ENCODE assay signal across 8 mouse cellular contexts in the genomic region with DNA sequence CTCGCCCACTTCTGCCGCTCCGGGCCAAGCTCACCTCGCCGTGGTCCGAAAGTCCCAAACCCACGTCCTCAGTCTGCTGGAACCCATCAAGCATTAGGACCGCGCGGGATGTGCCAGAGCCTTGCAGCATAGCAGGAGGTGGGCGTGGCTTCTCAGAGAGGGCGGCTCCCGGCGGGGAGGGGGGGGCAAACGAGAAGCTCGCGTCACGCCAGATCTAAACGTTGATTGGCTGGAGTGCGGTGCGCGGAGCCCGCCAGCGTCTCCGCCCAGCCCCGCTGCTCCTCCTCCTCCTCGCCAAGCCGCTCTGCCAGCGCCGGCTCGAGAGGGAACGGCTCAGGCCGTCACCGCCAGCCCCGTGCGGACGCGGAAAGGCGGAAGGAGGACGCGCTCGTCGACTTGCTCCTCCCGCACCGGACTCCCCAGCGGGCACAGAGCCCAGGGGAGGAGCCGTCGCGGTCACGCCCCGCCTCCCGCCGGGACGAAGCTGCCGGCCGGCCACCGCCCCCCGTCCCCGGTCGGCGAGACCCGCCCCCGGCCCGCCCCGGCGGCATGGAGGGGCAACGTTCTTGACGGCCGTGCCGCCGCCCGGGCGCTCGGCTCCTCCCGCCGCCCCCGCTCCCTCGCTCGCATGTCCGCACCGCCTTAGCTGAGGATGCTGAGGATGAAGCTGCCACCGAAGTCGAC. TPM values are rescaled to one million over a fixed set of nuclear protein-coding genes. Genes with fewer than 3 reads are reported as not detected.
A peak's percentile ranks its signal among the peaks of the same experiment; 100 is the strongest.
DNase-seq lines count a peak whose midpoint lies in the region; ATAC-seq and TF ChIP-seq lines count a peak whose summit lies in the region.

TSS of gene Zcchc2 (plus strand) at position 269 of the 684 bp plus-strand sequence.

- H3K4me1 ChIP-seq in bone marrow, adult 2 months (ENCODE audit: control insufficient read depth, insufficient read depth, low read length), result peaks cover 2% of the 10 kb centered on the region; the same call in 1 of the 2 replicates
- peaks cover 31% of the 10 kb centered on the region for H3K4me1 ChIP-seq in embryonic facial prominence, embryonic 15.5 days
- H3K4me1 ChIP-seq in limb, embryonic 14.5 days (ENCODE audit: control insufficient read depth, insufficient read depth, low read length), result peaks cover 31% of the 10 kb centered on the region
- H3K4me1 ChIP-seq in midbrain, postnatal 0 days (ENCODE audit: insufficient read depth, low read length), result peaks cover 4% of the 10 kb centered on the region; the same call in 1 of the 2 replicates

- ATAC-seq in embryonic facial prominence, embryonic 15.5 days (ENCODE audit: insufficient number of reproducible peaks, low FRiP score, low TSS enrichment, low read depth), result peak; percentile 96
- peak; percentile 96 for ATAC-seq in limb, embryonic 14.5 days (ENCODE audit: low FRiP score, low read depth)
- ATAC-seq in midbrain, postnatal 0 days (ENCODE audit: low FRiP score), result peak; percentile 96

- no peaks in the 10 kb centered on the region for H3K27me3 ChIP-seq in embryonic facial prominence, embryonic 15.5 days
- H3K27me3 ChIP-seq in limb, embryonic 14.5 days (ENCODE audit: control insufficient read depth, insufficient read depth, low read length), result no peaks in the 10 kb centered on the region
- H3K27me3 ChIP-seq in midbrain, postnatal 0 days (ENCODE audit: insufficient read depth, low read length), result no peaks in the 10 kb centered on the region

- H3K4me2 ChIP-seq in embryonic facial prominence, embryonic 15.5 days (replicated peaks), result peak within 1 kb of the TSS; percentile 96
- H3K4me2 ChIP-seq in limb, embryonic 14.5 days (replicated peaks; ENCODE audit: low read depth, low read length, severe bottlenecking), result peak within 1 kb of the TSS; percentile 99
- H3K4me2 ChIP-seq in midbrain, postnatal 0 days (ENCODE audit: low read depth, low read length, poor library complexity, severe bottlenecking), result peak within 1 kb of the TSS; percentile 98

- peak; percentile 67; the same call in 1 of the 2 replicates for TF ChIP-seq POLR2A in bone marrow, adult 2 months (IDR thresholded peaks at IDR 0.05; ENCODE audit: borderline replicate concordance, control insufficient read depth, low read depth, low read length)
- peak; percentile 67; the same call in 1 of the 2 replicates for TF ChIP-seq POLR2A in limb, embryonic 14.5 days (IDR thresholded peaks at IDR 0.05; ENCODE audit: borderline replicate concordance, extremely low read depth, insufficient read depth, insufficient read length)

- no peak for TF ChIP-seq CTCF in bone marrow, adult 2 months (IDR thresholded peaks at IDR 0.05; ENCODE audit: control insufficient read depth, insufficient read depth, low read length)
- TF ChIP-seq CTCF in midbrain, postnatal 0 days (IDR thresholded peaks at IDR 0.05), result no peak

- peak within 1 kb of the TSS; percentile 68 for H3K9ac ChIP-seq in embryonic facial prominence, embryonic 15.5 days
- peak within 1 kb of the TSS; percentile 67 for H3K9ac ChIP-seq in limb, embryonic 14.5 days (ENCODE audit: low read depth, low read length, severe bottlenecking)
- H3K9ac ChIP-seq in midbrain, postnatal 0 days (replicated peaks; ENCODE audit: low read length, poor library complexity, severe bottlenecking), result peak within 1 kb of the TSS; percentile 81

- H3K4me3 ChIP-seq in bone marrow, adult 2 months (replicated peaks; ENCODE audit: control insufficient read depth, low read depth, low read length), result peak within 1 kb of the TSS; percentile 92
- peak within 1 kb of the TSS; percentile 79 for H3K4me3 ChIP-seq in embryonic facial prominence, embryonic 15.5 days (replicated peaks)
- H3K4me3 ChIP-seq in limb, embryonic 14.5 days (replicated peaks; ENCODE audit: low read length), result peak within 1 kb of the TSS; percentile 77
- peak within 1 kb of the TSS; percentile 91 for H3K4me3 ChIP-seq in midbrain, postnatal 0 days (ENCODE audit: low read depth, low read length)

- H3K9me3 ChIP-seq in embryonic facial prominence, embryonic 15.5 days (replicated peaks), result no peaks in the 10 kb centered on the region
- no peaks in the 10 kb centered on the region for H3K9me3 ChIP-seq in limb, embryonic 14.5 days (ENCODE audit: control insufficient read depth, low read length)
- H3K9me3 ChIP-seq in midbrain, postnatal 0 days (ENCODE audit: low read length), result no peaks in the 10 kb centered on the region

- peak within 1 kb of the TSS; percentile 82 for H3K27ac ChIP-seq in bone marrow, adult 2 months (ENCODE audit: control insufficient read depth, insufficient read depth, low read depth, low read length, poor library complexity)
- peak within 1 kb of the TSS; percentile 97 for H3K27ac ChIP-seq in embryonic facial prominence, embryonic 15.5 days (replicated peaks)
- H3K27ac ChIP-seq in limb, embryonic 14.5 days (replicated peaks; ENCODE audit: low read depth, low read length), result peak within 1 kb of the TSS; percentile 91
- H3K27ac ChIP-seq in midbrain, postnatal 0 days (ENCODE audit: low read depth, low read length), result peak within 1 kb of the TSS; percentile 79

- DNase-seq in 416B (ENCODE audit: low read depth), result peak; percentile 98
- peak; percentile 98 for DNase-seq in heart, adult 8-10 months (ENCODE audit: low spot score)
- DNase-seq in kidney, adult 9 months, result peak; percentile 99
- peak; percentile 98 for DNase-seq in limb, embryonic 14.5 days (ENCODE audit: low spot score)
- DNase-seq in midbrain, postnatal 0 days (ENCODE audit: low spot score), result peak; percentile 99
- DNase-seq in spleen, postnatal 14 days (ENCODE audit: low spot score in 2 of 2), result peak; percentile 98 to 99

- under 1% methylated on average over 70 of the region's 83 CpGs for WGBS in bone marrow, adult 2 months
- under 1% methylated on average over 74 of the region's 83 CpGs for WGBS in embryonic facial prominence, embryonic 15.5 days
- WGBS in limb, embryonic 14.5 days, result 0% methylated on average over 26 of the region's 83 CpGs
- WGBS in midbrain, postnatal 0 days, result under 1% methylated on average over 51 of the region's 83 CpGs

- H3K36me3 ChIP-seq in embryonic facial prominence, embryonic 15.5 days, result no peaks in the 10 kb centered on the region
- no peaks in the 10 kb centered on the region for H3K36me3 ChIP-seq in limb, embryonic 14.5 days (ENCODE audit: control insufficient read depth, insufficient read depth, low read length)
- no peaks in the 10 kb centered on the region for H3K36me3 ChIP-seq in midbrain, postnatal 0 days (ENCODE audit: insufficient read depth, low read length)

RNA-seq across cellular contexts. Expression of gene Zcchc2, which starts in this region (rescaled TPM):
- polyA plus RNA-seq in bone marrow, adult 2 months (2011; ENCODE audit: insufficient read depth, insufficient read length, low replicate concordance, missing spikeins), result 4.3 and 8.1 TPM in 2 replicates
- polyA plus RNA-seq in embryonic facial prominence, embryonic 15.5 days (2015; fragmentation: Nextera tagmentation; extraction: Ambion mirVana), result 2.4 and 2.6 TPM in 2 replicates
- 10 to 100 TPM in 1 of 4 experiments, 1 to 10 TPM in 3; 7.9 to 10.5 (median 10.0) TPM for total RNA-seq in heart, adult 8-10 months (2022)
- 12.1 and 15.0 TPM in 2 replicates for polyA plus RNA-seq in limb, embryonic 14.5 days (2012; rRNA removed)
- 2.8 TPM in 2 replicates for polyA plus RNA-seq in limb, embryonic 14.5 days (2014; fragmentation: Nextera tagmentation; extraction: Ambion mirVana)
- total RNA-seq in midbrain, postnatal 0 days (2014; rRNA removed), result 15.0 and 18.9 TPM in 2 replicates
- polyA plus RNA-seq in midbrain, postnatal 0 days (2015; fragmentation: Nextera tagmentation; extraction: Ambion mirVana), result 2.3 and 2.7 TPM in 2 replicates

Comparison
In these comparisons a context has a peak if more than half of its experiments do, and no peak if none do; other contexts are left out.
1. Peak in every context shown above with its lines: DNase-seq, ATAC-seq, H3K4me3 ChIP-seq and H3K27ac ChIP-seq.